Mouse (Mus musculus) embryonic fibroblast, embryonic 13.5 days (primary cell): ENCODE data around the gene Ezr. TPM values are rescaled to one million over a fixed set of nuclear protein-coding genes. Genes with fewer than 3 reads are reported as not detected.

Experiments used
- H3K27ac ChIP-seq: 2 replicates; pipeline ENCODE4 v1.5.1; 2012; ENCODE audit warnings: low read length, control low read depth, inconsistent platforms; ENCODE audit not compliant: insufficient read depth
- H3K4me1 ChIP-seq: 2 replicates; pipeline ENCODE4 v1.6.1; 2011; ENCODE audit warnings: low read length; ENCODE audit not compliant: control insufficient read depth, insufficient read depth
- H3K4me3 ChIP-seq: 2 replicates; pipeline ENCODE4 v1.5.1; 2011; ENCODE audit warnings: mild to moderate bottlenecking, control low read depth, low read length; ENCODE audit not compliant: insufficient read depth
- CTCF ChIP-seq: IDR thresholded peaks from 2 replicates; pipeline ENCODE4 v1.5.1; 2011; ENCODE audit warnings: mild to moderate bottlenecking, control low read depth, low read length, moderate library complexity, borderline replicate concordance; ENCODE audit not compliant: insufficient read depth
- POLR2A ChIP-seq: IDR thresholded peaks from 2 replicates; pipeline ENCODE4 v1.6.1; 2011; ENCODE audit warnings: low read depth, mild to moderate bottlenecking, control low read depth, low read length, moderate library complexity
- polyA plus RNA-seq: library from polyadenylated mRNA; stranded (reverse); fragments of >200 nt; gene quantifications from 2 replicates; pipeline ENCODE4 v1.2.4, GENCODE M21; 2011; ENCODE audit warnings: low read depth; ENCODE audit not compliant: missing spikeins, insufficient read length

Gene Ezr
- polyA plus RNA-seq, 1 experiment = 20.9 TPM

DNA sequence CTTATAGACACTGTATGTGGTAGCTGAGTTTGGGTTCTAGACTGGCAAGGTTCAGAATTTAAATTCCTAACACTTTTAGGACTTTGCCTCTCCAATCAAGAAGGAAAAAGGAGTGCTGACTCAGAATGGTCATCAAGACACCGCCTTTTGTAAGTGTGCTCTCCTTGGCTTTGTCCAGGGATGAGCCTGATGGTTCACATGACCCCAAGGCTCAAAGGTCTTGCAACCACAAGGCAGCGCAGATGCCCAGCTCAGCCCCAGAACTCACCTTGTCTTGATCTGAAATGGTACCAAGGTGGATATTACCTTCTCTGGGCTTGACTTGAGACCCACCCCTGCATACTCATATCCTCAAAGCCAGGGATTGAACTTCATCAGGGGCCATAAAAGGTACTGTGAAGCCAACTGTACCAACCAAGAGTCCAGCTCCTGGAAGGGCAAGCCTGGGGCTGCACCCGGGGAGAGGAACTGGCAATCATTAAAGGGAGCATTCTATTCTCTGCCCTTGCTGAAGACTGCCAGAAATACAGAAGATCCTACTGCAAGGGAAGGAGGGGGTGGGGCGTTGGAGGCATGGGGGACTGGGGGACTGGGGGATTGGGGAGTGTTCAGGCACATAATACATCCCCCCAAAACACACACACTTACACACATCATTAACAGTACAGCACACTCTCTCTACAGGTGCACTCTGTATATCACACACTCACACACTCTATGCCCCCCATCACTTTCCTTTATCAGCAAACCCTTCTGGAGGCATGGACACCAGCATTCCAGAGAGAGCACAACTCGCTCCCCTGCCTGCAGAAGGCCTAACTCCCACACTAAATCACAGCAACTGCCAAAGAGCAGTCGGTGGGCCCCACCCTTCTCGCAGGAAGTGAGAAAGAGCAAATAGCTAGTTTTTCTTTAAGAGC is 29.6 kb upstream of the Ezr start:
- H3K4me1 ChIP-seq = peaks cover 14% of the 10 kb centered on the region; the same call in 1 of the 2 replicates
- no peak overlapping the region for H3K4me3 ChIP-seq
- no peak overlapping the region for H3K27ac ChIP-seq
- TF ChIP-seq CTCF = no peak
- no peak for TF ChIP-seq POLR2A

DNA sequence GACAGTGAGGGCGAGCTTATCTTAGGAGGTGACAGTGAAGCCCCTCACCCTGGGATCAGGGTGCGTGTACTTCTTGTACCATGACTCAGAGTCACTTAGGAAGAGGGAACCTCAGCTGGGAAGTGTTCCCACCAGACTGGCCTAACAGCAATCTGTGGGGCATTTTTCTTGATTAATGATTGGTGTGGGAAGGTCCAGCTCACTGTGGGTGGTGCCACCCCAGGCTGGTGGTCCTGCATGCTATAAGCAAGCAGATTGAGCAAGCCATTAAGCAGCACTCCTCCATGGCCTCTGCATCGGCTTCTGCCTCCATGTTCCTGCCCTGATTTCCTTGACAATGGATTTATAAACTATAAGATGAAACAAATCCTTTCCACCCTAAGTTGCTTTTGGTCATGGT is 26.7 kb upstream of the Ezr start:
- H3K27ac ChIP-seq = no peak overlapping the region
- H3K4me3 ChIP-seq = no peak overlapping the region
- peaks cover 8% of the 10 kb centered on the region; the same call in 1 of the 2 replicates for H3K4me1 ChIP-seq
- TF ChIP-seq POLR2A (no peak), CTCF (no peak)

- Histone ChIP-seq H3K27ac (no peak overlapping the region), H3K4me3 (no peak overlapping the region), H3K4me1 (peaks cover 6% of the 10 kb centered on the region; the same call in 1 of the 2 replicates)
- no peak for TF ChIP-seq CTCF
- TF ChIP-seq POLR2A = no peak
Observed at GRCm38 (mm10) chr17:6808521-6809165, 26.1 kb upstream of the Ezr start.

DNA sequence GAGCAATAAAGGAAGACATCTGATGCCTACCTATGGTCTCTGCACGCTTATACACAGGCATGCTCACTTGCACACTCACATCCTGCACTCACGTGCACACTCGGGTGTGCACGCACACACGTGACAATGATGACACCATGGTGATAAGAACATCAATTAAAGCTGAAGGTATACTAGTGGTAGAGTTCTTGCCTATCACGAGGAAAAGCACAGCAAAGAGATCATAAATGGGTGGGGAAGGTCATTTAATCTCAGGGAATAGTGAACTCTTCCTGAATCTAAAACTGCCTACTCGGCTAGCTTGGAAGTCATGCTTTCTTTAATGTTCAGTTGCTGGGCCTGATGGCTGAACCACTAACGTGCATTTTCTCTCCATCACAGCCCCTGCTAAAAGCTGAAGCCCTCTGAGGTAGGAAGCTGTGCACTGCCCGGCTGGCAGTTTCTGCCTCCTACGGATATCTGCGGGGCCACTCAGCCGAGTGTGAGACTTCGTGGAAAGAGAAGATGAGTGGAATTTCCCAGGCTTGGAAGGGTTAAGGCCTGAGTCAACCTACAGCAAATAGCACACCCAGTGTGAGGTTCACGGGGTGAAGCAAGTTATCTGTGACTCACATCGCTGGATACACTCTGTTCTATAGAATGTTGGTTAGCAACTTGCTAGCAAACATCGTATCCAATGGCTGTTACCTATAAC is 25.4 kb upstream of the Ezr start:
- H3K4me1 ChIP-seq = peaks cover 6% of the 10 kb centered on the region; the same call in 1 of the 2 replicates
- H3K4me3 ChIP-seq = no peak overlapping the region
- no peak overlapping the region for H3K27ac ChIP-seq
- TF ChIP-seq CTCF (no peak), POLR2A (no peak)

DNA sequence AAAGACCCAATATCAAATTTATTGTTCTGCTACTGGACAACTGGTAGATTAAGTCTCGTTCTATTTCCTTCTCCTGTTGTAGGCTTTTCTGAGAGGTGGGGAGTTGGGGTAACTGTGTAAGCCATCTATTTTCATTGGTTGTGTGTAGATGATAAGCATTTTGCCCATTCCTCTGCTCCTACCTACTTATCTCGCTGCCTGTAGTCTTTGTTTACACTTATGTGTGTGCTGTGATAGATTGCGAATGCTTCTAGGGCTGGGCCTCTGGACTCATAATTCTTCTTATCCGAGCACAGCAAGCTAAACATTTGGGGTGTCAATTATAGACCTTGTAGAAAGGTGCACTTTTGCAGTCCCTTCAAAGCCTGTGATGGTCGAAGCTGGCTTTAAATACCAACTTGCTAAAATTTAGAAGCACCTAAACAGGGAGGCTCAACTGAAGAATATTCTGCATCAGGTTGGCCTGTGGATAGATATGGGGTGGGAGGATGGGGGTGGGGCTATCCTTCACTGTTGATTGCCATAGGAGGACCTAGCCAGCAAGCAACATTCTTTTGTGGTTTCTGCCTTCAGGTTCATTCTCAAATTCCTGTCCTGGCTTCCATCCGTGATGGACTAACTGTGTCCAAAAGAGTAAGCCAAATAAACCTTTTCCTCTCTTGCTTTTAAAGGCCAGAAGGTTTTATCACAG is 22.4 kb upstream of the Ezr start:
- Histone ChIP-seq H3K27ac (no peak overlapping the region), H3K4me1 (peaks cover 6% of the 10 kb centered on the region; the same call in 1 of the 2 replicates), H3K4me3 (no peak overlapping the region)
- TF ChIP-seq POLR2A (no peak), CTCF (no peak)

- TF ChIP-seq POLR2A = no peak
- no peak for TF ChIP-seq CTCF
Observed at GRCm38 (mm10) chr17:6804111-6804510, 21.5 kb upstream of the Ezr start.

GRCm38 (mm10) chr17:6803614-6804013 is 21.0 kb upstream of the Ezr start:
- TF ChIP-seq CTCF (no peak), POLR2A (no peak)
- Histone ChIP-seq H3K27ac (no peak overlapping the region), H3K4me3 (no peak overlapping the region)

More at GRCm38 (mm10) chr17:6804111-6804510, 21.5 kb upstream of the Ezr start:
- H3K27ac ChIP-seq = no peak overlapping the region
- H3K4me1 ChIP-seq = peaks cover 3% of the 10 kb centered on the region; the same call in 1 of the 2 replicates
- H3K4me3 ChIP-seq = no peak overlapping the region

GRCm38 (mm10) chr17:6798392-6799061 is 15.9 kb upstream of the Ezr start:
- Histone ChIP-seq H3K4me1 (no peaks in the 10 kb centered on the region), H3K4me3 (no peak overlapping the region), H3K27ac (no peak overlapping the region)
- TF ChIP-seq CTCF (no peak), POLR2A (no peak)

More at GRCm38 (mm10) chr17:6803614-6804013, 21.0 kb upstream of the Ezr start:
- peaks cover 3% of the 10 kb centered on the region; the same call in 1 of the 2 replicates for H3K4me1 ChIP-seq

DNA sequence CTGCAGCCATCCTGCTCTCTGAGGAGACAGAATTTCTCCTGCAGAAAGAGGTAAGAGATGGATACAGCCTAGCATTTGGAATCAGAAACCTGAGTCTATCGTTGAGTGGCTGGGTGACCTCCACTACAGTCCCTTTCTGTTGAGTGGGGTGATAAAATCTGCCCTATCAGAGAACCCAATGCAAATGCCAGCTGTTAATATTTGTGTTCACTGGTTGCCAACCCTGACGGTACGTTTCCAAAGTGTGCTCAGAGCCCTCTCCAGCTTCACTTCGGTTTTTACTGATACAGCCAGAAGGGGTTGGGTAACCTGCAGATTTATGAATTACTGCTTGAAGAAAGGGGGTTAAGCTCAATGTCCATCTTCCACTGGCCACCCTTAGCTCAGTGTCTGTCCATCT is 14.9 kb upstream of the Ezr start:
- no peak for TF ChIP-seq CTCF
- TF ChIP-seq POLR2A = no peak
- H3K4me1 ChIP-seq = no peaks in the 10 kb centered on the region
- H3K27ac ChIP-seq = no peak overlapping the region
- H3K4me3 ChIP-seq = no peak overlapping the region
